27 mouse cellular contexts compared by ENCODE assay signal in genomic region chr4:76989961-76990360, GRCm38 (mm10).
"Had no signal": no experiment of that assay in that cellular context is flagged by ENCODE, and none has a peak within 500 bp of the region (broad histone marks: within the 10 kb centered on the region; RNA-seq: fewer than 3 reads in every experiment).

No protein-coding gene starts in this region.

- H3K27ac ChIP-seq: limb, embryonic 12.5 days; limb, embryonic 13.5 days; limb, embryonic 15.5 days; liver, embryonic 12.5 days; liver, embryonic 13.5 days; liver, embryonic 14.5 days; liver, embryonic 15.5 days; lung, embryonic 15.5 days; macrophage; midbrain, embryonic 10.5 days; midbrain, embryonic 12.5 days; midbrain, embryonic 13.5 days; midbrain, embryonic 15.5 days had no signal

- H3K4me3 ChIP-seq: limb, embryonic 12.5 days; limb, embryonic 13.5 days; limb, embryonic 15.5 days; liver, embryonic 12.5 days; liver, embryonic 13.5 days; liver, embryonic 15.5 days; lung, embryonic 15.5 days; megakaryocyte, embryonic 14.5 days; midbrain, embryonic 10.5 days; midbrain, embryonic 12.5 days; midbrain, embryonic 13.5 days; midbrain, embryonic 15.5 days; myocyte had no signal

- ATAC-seq: liver, embryonic 12.5 days; liver, postnatal 0 days; lung, postnatal 0 days; midbrain, embryonic 13.5 days; midbrain, embryonic 15.5 days; midbrain, embryonic 16.5 days had no signal

- H3K4me1 ChIP-seq: limb, embryonic 12.5 days; limb, embryonic 13.5 days; limb, embryonic 15.5 days; liver, embryonic 12.5 days; liver, embryonic 13.5 days; liver, embryonic 15.5 days; lung, embryonic 15.5 days; megakaryocyte, embryonic 14.5 days; midbrain, embryonic 10.5 days; midbrain, embryonic 12.5 days; midbrain, embryonic 13.5 days; midbrain, embryonic 15.5 days had no signal

- DNase-seq: liver; liver, embryonic 13.5 days; liver, postnatal 0 days; lung, adult 18-20 months; lung, adult 2 months; lung, embryonic 14.5 days; lung, postnatal 10 days; lung, postnatal 14 days; lung, postnatal 36 days; lung, postnatal 4 days; midbrain, embryonic 14.5 days had no signal

- H3K27me3 ChIP-seq: limb, embryonic 12.5 days; limb, embryonic 13.5 days; limb, embryonic 15.5 days; liver, embryonic 12.5 days; liver, embryonic 13.5 days; liver, embryonic 15.5 days; lung, embryonic 15.5 days; megakaryocyte, embryonic 14.5 days; midbrain, embryonic 12.5 days; midbrain, embryonic 13.5 days; midbrain, embryonic 15.5 days had no signal

- H3K36me3 ChIP-seq: limb, embryonic 12.5 days; limb, embryonic 13.5 days; limb, embryonic 15.5 days; liver, embryonic 12.5 days; liver, embryonic 13.5 days; liver, embryonic 15.5 days; lung, embryonic 15.5 days; midbrain, embryonic 10.5 days; midbrain, embryonic 12.5 days; midbrain, embryonic 13.5 days; midbrain, embryonic 15.5 days had no signal

- H3K9me3 ChIP-seq: limb, embryonic 12.5 days; limb, embryonic 13.5 days; limb, embryonic 15.5 days; liver, embryonic 12.5 days; liver, embryonic 13.5 days; liver, embryonic 15.5 days; lung, embryonic 15.5 days; megakaryocyte, embryonic 14.5 days; midbrain, embryonic 10.5 days; midbrain, embryonic 12.5 days; midbrain, embryonic 13.5 days; midbrain, embryonic 15.5 days had no signal
